Mouse (Mus musculus) liver, embryonic 14.5 days (tissue): ENCODE results near the gene Fmnl3. TPM values are rescaled to one million over a fixed set of nuclear protein-coding genes. Genes with fewer than 3 reads are reported as not detected.
A peak's percentile ranks its signal among the peaks of the same experiment; 100 is the strongest.

Experiments
- ATAC-seq: fragments of 200-750 bp; cut with Nextera tagmentation; 2 replicates; pipeline ENCODE4 v1.8.0; 2017; ENCODE audit warnings: moderate number of reproducible peaks, mild to moderate bottlenecking, moderate library complexity; ENCODE audit not compliant: insufficient read depth
- DNase-seq, 3 experiments: peaks; one replicate each; pipeline ENCODE4 v3.0.0-alpha.2; 2012 to 2013; ENCODE audit warnings: low read depth in 3 of 3, low spot score in 3 of 3
- H3K27ac ChIP-seq: fragments of 300-500 bp; sonication (generic); 2 replicates; pipeline ENCODE4 v1.5.1; 2014; ENCODE audit warnings: moderate library complexity, mild to moderate bottlenecking, control low read depth, inconsistent platforms
- H3K27me3 ChIP-seq: fragments of 300-500 bp; sonication (generic); 2 replicates; pipeline ENCODE4 v1.6.1; 2014; ENCODE audit warnings: mild to moderate bottlenecking, low read length, moderate library complexity; ENCODE audit not compliant: control insufficient read depth, insufficient read depth
- H3K36me3 ChIP-seq: fragments of 300-500 bp; sonication (generic); replicated peaks from 2 replicates; pipeline ENCODE4 v1.6.1; 2014; ENCODE audit warnings: low read depth; ENCODE audit not compliant: control insufficient read depth, insufficient read depth
- H3K4me1 ChIP-seq, 2 experiments: fragments of 200-500 bp in 1 of 2; fragments of 300-500 bp in 1 of 2; sonication (generic) in 1 of 2; replicated peaks; 2 replicates each; pipeline ENCODE4 v1.6.1; 2012 to 2014; ENCODE audit warnings: antibody characterized with exemption in 1 of 2, inconsistent platforms in 1 of 2, low read length in 1 of 2; ENCODE audit not compliant: control insufficient read depth in 2 of 2, insufficient read depth in 2 of 2
- H3K4me2 ChIP-seq: fragments of 300-500 bp; sonication (generic); 2 replicates; pipeline ENCODE4 v1.6.1; 2014; ENCODE audit warnings: low read depth, mild to moderate bottlenecking, control low read depth, moderate library complexity
- H3K4me3 ChIP-seq, 2 experiments: fragments of 200-500 bp in 1 of 2; fragments of 300-500 bp in 1 of 2; sonication (generic) in 1 of 2; 2 replicates each; pipeline ENCODE4 v1.5.1; 2012 to 2014; ENCODE audit warnings: low read depth in 2 of 2, low read length in 2 of 2, mild to moderate bottlenecking in 2 of 2, control low read depth in 1 of 2, inconsistent platforms in 1 of 2, moderate library complexity in 1 of 2; ENCODE audit not compliant: insufficient read depth in 1 of 2
- H3K9ac ChIP-seq: fragments of 300-500 bp; sonication (generic); replicated peaks from 2 replicates; pipeline ENCODE4 v1.6.1; 2014; ENCODE audit warnings: mild to moderate bottlenecking, control low read depth, moderate library complexity
- H3K9me3 ChIP-seq: fragments of 300-500 bp; sonication (generic); 2 replicates; pipeline ENCODE4 v1.6.1; 2016; ENCODE audit warnings: low read length, mixed read lengths; ENCODE audit not compliant: control insufficient read depth
- CTCF ChIP-seq: IDR thresholded peaks from 2 replicates; pipeline ENCODE4 v1.5.1; 2016; ENCODE audit warnings: antibody characterized with exemption, low read depth, control low read depth
- EP300 ChIP-seq: IDR thresholded peaks from 2 replicates; pipeline ENCODE4 v1.6.1; 2016; ENCODE audit warnings: antibody characterized with exemption, low read depth
- whole genome bisulfite sequencing: fragments of 180-500 bp; shearing (Covaris S2); extraction: QIAGEN DNeasy Blood & Tissue Kit; methylation state at CpG from one replicate; pipeline ENCODE4 v1.1.7; 2014; ENCODE audit not compliant: insufficient replicate concordance; 5-methylcytosine and 5-hydroxymethylcytosine counted together
- polyA plus RNA-seq, 2 experiments: library from polyadenylated mRNA; depleted of rRNA in 1 of 2; stranded (reverse) in 1 of 2; unstranded in 1 of 2; fragments of >200 nt; fragmentation: Nextera tagmentation in 1 of 2; extraction: Ambion mirVana in 1 of 2; gene quantifications; 2 replicates each; pipeline versions ENCODE4 v1.2.1 to v1.2.3; 2012 to 2014

The Fmnl3 gene
- polyA plus RNA-seq, 2 experiments, result 1.4 to 3.7 TPM

DNA sequence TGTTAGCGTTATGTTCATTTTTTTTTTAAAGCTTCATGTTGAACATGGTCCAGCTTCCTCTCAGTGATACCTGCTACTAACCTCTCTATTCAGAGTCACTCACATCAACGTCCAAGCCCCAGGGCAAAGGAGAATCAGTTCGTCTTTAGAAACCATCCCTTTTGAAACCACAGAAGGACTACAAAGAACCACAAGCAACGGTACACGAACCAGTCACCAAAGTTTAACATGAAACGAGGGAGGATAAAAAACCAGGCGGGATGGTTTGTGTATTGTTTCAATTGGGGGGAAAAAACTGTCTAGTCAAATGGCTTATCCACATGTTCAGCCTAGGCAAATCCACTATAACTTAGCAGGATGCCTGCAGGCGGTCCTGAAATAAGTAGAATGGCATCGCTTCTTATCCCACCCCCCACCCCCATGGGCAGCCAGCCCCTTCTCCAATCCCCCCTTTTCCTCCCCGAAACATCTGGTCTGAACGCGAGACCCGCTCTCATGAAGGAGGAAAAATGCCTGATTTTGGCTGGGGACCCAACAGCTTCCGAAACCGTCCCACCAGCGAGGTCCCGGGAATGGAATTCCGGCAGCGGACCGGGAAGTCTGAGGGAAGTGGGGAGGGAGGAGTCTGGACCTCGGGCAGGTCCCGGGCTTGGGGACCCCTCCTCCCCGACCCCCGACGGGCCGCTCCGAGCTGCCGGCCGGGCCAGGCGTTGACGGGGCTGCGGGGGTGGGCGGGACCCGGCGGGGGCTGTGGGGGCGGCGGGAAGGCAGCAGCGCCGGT is 701 bp downstream of the Fmnl3 start:
- peak overlapping the region; percentile 16 for H3K9ac ChIP-seq
- TF ChIP-seq CTCF (no peak), EP300 (no peak)
- 2% methylated on average over 37 of the region's 39 CpGs for WGBS
- H3K4me3 ChIP-seq, result peak overlapping the region; percentile 54 to 65
- H3K27ac ChIP-seq, result no peak overlapping the region
- DNase-seq, result no peak
- no peaks in the 10 kb centered on the region for H3K9me3 ChIP-seq
- no peaks in the 10 kb centered on the region for H3K36me3 ChIP-seq
- H3K27me3 ChIP-seq, result peaks cover 23% of the 10 kb centered on the region
- ATAC-seq, result no peak
- H3K4me2 ChIP-seq, result peak overlapping the region; percentile 64
- peaks cover 0 to 3% of the 10 kb centered on the region in 2 experiments; a peak in 2 of 4 replicates for H3K4me1 ChIP-seq

DNA sequence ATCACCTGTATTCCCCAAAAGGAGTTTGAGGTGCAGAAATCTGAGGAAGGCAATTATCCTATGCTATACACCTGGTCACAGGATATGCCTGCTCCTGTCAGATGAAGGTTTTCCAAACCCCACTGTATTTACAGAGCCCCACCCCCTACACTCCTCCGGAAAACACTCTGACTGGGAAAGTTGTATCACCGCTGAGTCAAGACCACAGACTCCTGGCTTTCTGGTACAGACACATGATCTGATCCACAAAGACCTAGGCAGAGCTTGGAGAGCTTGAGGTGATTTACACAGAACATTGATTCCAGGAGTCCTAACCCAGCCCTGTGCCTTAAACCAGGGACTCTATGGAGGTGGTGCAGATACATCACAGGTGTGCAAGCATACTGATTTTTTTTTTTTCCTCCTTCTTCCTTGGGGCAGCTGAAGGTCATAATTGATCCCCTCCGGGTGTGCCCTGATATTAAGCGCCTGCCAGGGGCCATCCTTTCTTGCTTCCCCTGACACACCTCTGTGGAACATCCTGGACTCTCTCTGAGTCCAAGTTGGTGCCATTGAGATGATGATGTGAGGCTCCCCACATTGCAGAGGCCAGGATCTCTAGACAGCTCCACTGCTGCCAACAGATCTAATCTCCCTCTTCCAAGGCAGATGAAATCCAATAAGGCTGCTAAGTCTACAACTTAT is 1.6 kb downstream of the Fmnl3 start:
- H3K4me2 ChIP-seq, result peak overlapping the region; percentile 64
- peaks cover 0 to 3% of the 10 kb centered on the region in 2 experiments; a peak in 2 of 4 replicates for H3K4me1 ChIP-seq
- H3K9me3 ChIP-seq, result no peaks in the 10 kb centered on the region
- ATAC-seq (no peak), DNase-seq (no peak)
- H3K27me3 ChIP-seq, result peaks cover 23% of the 10 kb centered on the region
- TF ChIP-seq CTCF, result no peak
- TF ChIP-seq EP300, result no peak
- 40% methylated on average over 4 of the region's 4 CpGs for WGBS
- no peaks in the 10 kb centered on the region for H3K36me3 ChIP-seq
- H3K27ac ChIP-seq, result no peak overlapping the region
- H3K4me3 ChIP-seq, result no peak overlapping the region
- H3K9ac ChIP-seq, result no peak overlapping the region

DNA sequence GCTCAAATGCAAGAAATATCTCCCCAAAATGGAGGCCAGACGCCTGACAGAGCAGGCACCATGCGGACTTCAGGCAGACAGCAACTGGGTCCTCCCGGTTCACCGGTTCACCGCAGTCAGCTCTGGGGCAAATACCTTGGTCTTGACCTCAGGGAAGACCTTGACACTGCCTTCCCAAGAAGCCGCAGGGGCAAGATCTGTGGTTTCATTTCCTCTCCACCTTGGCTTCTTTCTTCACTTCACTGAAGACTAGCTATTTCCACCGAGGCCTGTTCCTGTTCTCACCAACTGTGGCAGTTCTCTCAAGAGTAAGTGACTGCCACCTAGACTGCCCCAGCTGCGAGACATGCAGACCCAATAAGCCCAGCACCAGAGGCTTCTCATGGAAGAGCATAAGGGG is 5.4 kb downstream of the Fmnl3 start:
- no peak for ATAC-seq
- H3K36me3 ChIP-seq, result no peaks in the 10 kb centered on the region
- H3K9ac ChIP-seq, result no peak overlapping the region
- H3K9me3 ChIP-seq, result no peaks in the 10 kb centered on the region
- no peak for DNase-seq
- H3K27ac ChIP-seq, result no peak overlapping the region
- H3K4me2 ChIP-seq, result no peak overlapping the region
- H3K27me3 ChIP-seq, result peaks cover 12% of the 10 kb centered on the region
- H3K4me1 ChIP-seq, result peaks cover 0 to 3% of the 10 kb centered on the region in 2 experiments; a peak in 2 of 4 replicates
- TF ChIP-seq CTCF (no peak), EP300 (no peak)
- WGBS, result 25% methylated on average over 8 of the region's 8 CpGs
- H3K4me3 ChIP-seq, result no peak overlapping the region

DNA sequence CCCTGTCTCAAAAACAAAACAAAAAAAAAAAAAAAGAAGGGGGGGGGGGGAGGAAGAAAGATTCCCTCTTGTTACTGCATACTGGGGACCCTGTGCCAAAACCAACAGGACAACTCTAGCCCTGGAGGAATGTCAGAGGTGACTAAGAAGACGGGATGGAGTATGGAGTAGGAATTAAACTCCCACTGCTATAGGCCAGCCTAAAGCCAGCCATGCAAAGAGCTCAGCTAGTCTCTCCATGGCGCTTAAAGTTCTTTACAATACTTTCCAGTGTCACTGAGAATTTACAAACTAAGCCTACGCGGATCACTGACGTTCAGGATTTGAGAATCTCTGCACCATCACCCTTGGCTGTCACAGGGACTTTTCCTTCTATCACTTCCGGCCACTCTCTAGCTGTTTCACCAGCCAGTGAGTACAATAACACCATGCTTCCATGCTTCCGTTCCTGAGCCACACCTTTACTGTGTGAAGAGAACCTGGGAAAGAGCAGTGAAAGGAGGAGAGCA is 6.2 kb downstream of the Fmnl3 start:
- ATAC-seq (no peak), DNase-seq (no peak)
- Histone ChIP-seq H3K4me2 (no peak overlapping the region), H3K9me3 (no peaks in the 10 kb centered on the region), H3K9ac (no peak overlapping the region), H3K4me1 (peaks cover 0 to 2% of the 10 kb centered on the region in 2 experiments; a peak in 2 of 4 replicates), H3K36me3 (no peaks in the 10 kb centered on the region), H3K27ac (no peak overlapping the region), H3K4me3 (no peak overlapping the region), H3K27me3 (peaks cover 3% of the 10 kb centered on the region)
- 56% methylated on average over 7 of the region's 7 CpGs for WGBS
- no peak for TF ChIP-seq CTCF
- TF ChIP-seq EP300, result no peak

DNA sequence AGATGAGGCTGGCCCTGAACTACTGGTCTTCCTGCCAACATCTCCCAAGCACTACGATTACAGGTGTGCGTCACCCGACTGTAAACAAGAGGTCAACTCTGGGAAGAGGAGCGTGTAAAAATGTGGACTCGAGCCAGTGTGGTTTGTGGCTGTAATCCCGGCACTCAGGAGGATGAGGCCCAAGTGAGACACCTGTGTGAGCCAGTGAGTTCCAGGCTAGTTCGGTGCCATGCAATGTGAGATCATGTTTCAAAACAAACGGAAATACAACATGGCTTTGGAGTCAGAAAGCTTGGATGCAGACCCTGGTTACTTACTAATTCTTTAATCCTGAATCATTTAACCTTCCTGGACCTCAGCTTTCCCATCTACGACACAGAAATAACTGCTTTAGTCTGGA is 11.3 kb downstream of the Fmnl3 start:
- TF ChIP-seq EP300, result no peak
- no peak for TF ChIP-seq CTCF
- 68% methylated on average over 9 of the region's 9 CpGs for WGBS
- no peaks in the 10 kb centered on the region for H3K36me3 ChIP-seq

More for the DNA sequence above, 11.3 kb downstream of the Fmnl3 start:
- H3K4me2 ChIP-seq, result no peak overlapping the region
- H3K27me3 ChIP-seq, result no peaks in the 10 kb centered on the region
- no peaks in the 10 kb centered on the region for H3K4me1 ChIP-seq
- no peak overlapping the region for H3K27ac ChIP-seq
- DNase-seq (no peak), ATAC-seq (no peak)
- H3K9ac ChIP-seq, result no peak overlapping the region
- no peak overlapping the region for H3K4me3 ChIP-seq
- no peaks in the 10 kb centered on the region for H3K9me3 ChIP-seq
